Mouse (Mus musculus) stomach, adult 2 months (tissue): ENCODE data around the gene Sbf2. TPM values are rescaled to one million over a fixed set of nuclear protein-coding genes. Genes with fewer than 3 reads are reported as not detected.

Experiments
- polyA plus RNA-seq: library from polyadenylated mRNA; depleted of rRNA; stranded (reverse); fragments of >200 nt; gene quantifications from 2 replicates; pipeline ENCODE4 v1.2.3, GENCODE M21; 2012; rRNA removed

Sbf2 gene
- 3.2 and 5.6 TPM in 2 replicates for polyA plus RNA-seq

GRCm38 (mm10) chr7:110614133-110615063 is at the start of gene Sbf2:
TSS of gene Sbf2 (minus strand) at chr7:110614922.

GRCm38 (mm10) chr7:110627486-110628272 is 13.0 kb upstream of the Sbf2 start, which contains the start of gene Adm:
TSS of gene Adm (plus strand) at chr7:110627661.

Other genes starting within 250 kb of the Sbf2 start
- 7.6 and 7.9 TPM in 2 replicates for gene Adm, start 12.7 kb upstream of the Sbf2 start, polyA plus RNA-seq
- 5.8 and 6.1 TPM in 2 replicates for gene Ampd3, start 153.3 kb upstream of the Sbf2 start, polyA plus RNA-seq
- 4.5 and 4.8 TPM in 2 replicates for gene Rnf141, start 229.5 kb upstream of the Sbf2 start, polyA plus RNA-seq
- gene Lyve1, start 248.3 kb upstream of the Sbf2 start, polyA plus RNA-seq, result 4.2 and 7.0 TPM in 2 replicates